ENCODE assay signal across 37 mouse cellular contexts in the genomic region with DNA sequence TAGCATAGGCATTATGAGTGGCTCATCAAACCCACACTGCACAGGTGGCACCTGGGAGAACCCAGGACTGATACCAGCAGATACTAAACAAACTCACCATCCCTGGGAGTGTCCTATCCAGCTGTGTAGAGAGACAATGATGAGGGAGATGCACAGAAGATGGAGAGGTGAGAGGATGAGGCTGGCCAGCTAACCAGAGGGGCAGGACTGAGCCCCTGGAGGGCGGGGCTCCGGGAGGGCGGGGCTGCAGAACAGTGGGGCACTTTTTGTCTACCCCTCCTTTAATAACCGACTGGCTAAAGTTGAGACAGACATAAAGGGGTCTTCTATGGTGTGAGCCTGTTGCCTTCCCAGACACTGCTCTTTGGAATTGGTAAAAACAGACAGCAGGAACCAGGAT. TPM values are rescaled to one million over a fixed set of nuclear protein-coding genes. Genes with fewer than 3 reads are reported as not detected.
A peak's percentile ranks its signal among the peaks of the same experiment; 100 is the strongest.
DNase-seq lines count a peak whose midpoint lies in the region; ATAC-seq and TF ChIP-seq lines count a peak whose summit lies in the region.
"Had no signal": no experiment of that assay in that cellular context is flagged by ENCODE, and none has a peak within 500 bp of the region (broad histone marks: within the 10 kb centered on the region; RNA-seq: fewer than 3 reads in every experiment).

No protein-coding gene starts in this region.

- peak overlapping the region; percentile 18 for H3K4me2 ChIP-seq in heart, embryonic 13.5 days
- H3K4me2 ChIP-seq in liver, embryonic 11.5 days = no peak overlapping the region
- peak overlapping the region; percentile 32 for H3K4me2 ChIP-seq in liver, embryonic 16.5 days (ENCODE audit: low read depth, low read length)
- H3K4me2 ChIP-seq: embryonic facial prominence, embryonic 12.5 days; forebrain, embryonic 12.5 days; hindbrain, embryonic 13.5 days; midbrain, embryonic 11.5 days; neural tube, embryonic 13.5 days had no signal

- ATAC-seq in erythroblast, adult 5-6 weeks (replicated peaks; ENCODE audit: low FRiP score, poor library complexity, severe bottlenecking) = no peak
- 0 out of 2 replicates have a peak, but pooled peaks have one; percentile 29 for ATAC-seq in heart, embryonic 13.5 days (ENCODE audit: extremely low read depth, insufficient number of reproducible peaks, low FRiP score, low TSS enrichment)
- ATAC-seq in liver, embryonic 11.5 days (replicated peaks; ENCODE audit: low FRiP score) = peak; percentile 47
- ATAC-seq in liver, embryonic 16.5 days (ENCODE audit: low read depth) = peak; percentile 35
- ATAC-seq: activated CD4-positive, CD25-positive, alpha-beta regulatory T cell, adult 4 months; intestine, embryonic 16.5 days; midbrain, embryonic 16.5 days had no signal

- TF ChIP-seq CTCF in thymus, adult 2 months (IDR thresholded peaks at IDR 0.05; ENCODE audit: borderline replicate concordance, control insufficient read depth, extremely low read depth, insufficient read depth, low read length, poor library complexity) = no peak

- no peak for TF ChIP-seq POLR2A in thymus, adult 2 months (IDR thresholded peaks at IDR 0.05; ENCODE audit: control insufficient read depth, extremely low read depth, insufficient read depth, low read length, poor library complexity)

- H3K4me3 ChIP-seq in erythroblast, embryonic 14.5 days (replicated peaks) = peak overlapping the region; percentile 58
- no peak overlapping the region for H3K4me3 ChIP-seq in heart, embryonic 13.5 days
- no peak overlapping the region for H3K4me3 ChIP-seq in liver, embryonic 11.5 days (ENCODE audit: low read depth, low read length)
- H3K4me3 ChIP-seq in liver, embryonic 16.5 days (ENCODE audit: low read depth, low read length) = peak overlapping the region; percentile 10; the same call in 1 of the 2 replicates
- H3K4me3 ChIP-seq in thymus, adult 2 months (ENCODE audit: control insufficient read depth, insufficient read depth, low read length) = no peak overlapping the region
- H3K4me3 ChIP-seq: embryonic facial prominence, embryonic 12.5 days; forebrain, embryonic 12.5 days; hindbrain, embryonic 13.5 days; myocyte; neural tube, embryonic 13.5 days had no signal

- no peaks in the 10 kb centered on the region for H3K9me3 ChIP-seq in erythroblast, embryonic 14.5 days (ENCODE audit: control insufficient read depth, low read length)
- H3K9me3 ChIP-seq in heart, embryonic 13.5 days = no peaks in the 10 kb centered on the region
- no peaks in the 10 kb centered on the region for H3K9me3 ChIP-seq in liver, embryonic 11.5 days (ENCODE audit: control insufficient read depth, low read length)
- no peaks in the 10 kb centered on the region for H3K9me3 ChIP-seq in liver, embryonic 16.5 days (replicated peaks; ENCODE audit: control insufficient read depth, low read length)
- H3K9me3 ChIP-seq: embryonic facial prominence, embryonic 12.5 days had no signal

- no peak for DNase-seq in heart, adult 8-10 months (ENCODE audit: low spot score)
- DNase-seq in liver, embryonic 11.5 days (ENCODE audit: low spot score) = no peak
- no peak for DNase-seq in cerebellum, postnatal 36 days
- DNase-seq in thymus, adult 2 months = no peak
- DNase-seq: adrenal gland, adult 2 months; cerebellum, adult 8-10 months; embryo, embryonic 11 days; gastrocnemius, postnatal 14 days; heart, postnatal 4 days; kidney, adult 9 months; kidney, postnatal 14 days; layer of hippocampus, adult 9-11 months; lung, postnatal 36 days; thymus, postnatal 4 days had no signal

- peaks cover 18% of the 10 kb centered on the region for H3K27me3 ChIP-seq in erythroblast, embryonic 14.5 days (ENCODE audit: control insufficient read depth)
- H3K27me3 ChIP-seq in heart, embryonic 13.5 days (replicated peaks) = no peaks in the 10 kb centered on the region
- no peaks in the 10 kb centered on the region for H3K27me3 ChIP-seq in liver, embryonic 11.5 days (replicated peaks; ENCODE audit: control insufficient read depth, insufficient read depth, low read length)
- H3K27me3 ChIP-seq in liver, embryonic 16.5 days (ENCODE audit: control insufficient read depth, insufficient read depth, low read depth, low read length) = no peaks in the 10 kb centered on the region
- H3K27me3 ChIP-seq in thymus, adult 2 months (ENCODE audit: control insufficient read depth, insufficient read depth, low read length) = no peaks in the 10 kb centered on the region
- H3K27me3 ChIP-seq: CH12.LX; embryonic facial prominence, embryonic 12.5 days; forebrain, embryonic 12.5 days; hindbrain, embryonic 13.5 days; neural tube, embryonic 13.5 days had no signal

- no peaks in the 10 kb centered on the region; the same call in 1 of the 2 replicates for H3K36me3 ChIP-seq in erythroblast, embryonic 14.5 days (ENCODE audit: control insufficient read depth)
- no peaks in the 10 kb centered on the region for H3K36me3 ChIP-seq in heart, embryonic 13.5 days
- H3K36me3 ChIP-seq in liver, embryonic 11.5 days (ENCODE audit: control insufficient read depth, insufficient read depth, low read length) = no peaks in the 10 kb centered on the region
- H3K36me3 ChIP-seq in liver, embryonic 16.5 days (ENCODE audit: control insufficient read depth, insufficient read depth) = no peaks in the 10 kb centered on the region
- no peaks in the 10 kb centered on the region for H3K36me3 ChIP-seq in thymus, adult 2 months (ENCODE audit: control insufficient read depth, insufficient read depth, low read length)
- H3K36me3 ChIP-seq: embryonic facial prominence, embryonic 12.5 days; forebrain, embryonic 12.5 days; hindbrain, embryonic 13.5 days; neural tube, embryonic 13.5 days had no signal

- H3K9ac ChIP-seq in heart, embryonic 13.5 days = no peak overlapping the region
- no peak overlapping the region for H3K9ac ChIP-seq in liver, embryonic 11.5 days (ENCODE audit: low read depth, low read length)
- no peak overlapping the region for H3K9ac ChIP-seq in liver, embryonic 16.5 days (ENCODE audit: low read depth, low read length)
- H3K9ac ChIP-seq: embryonic facial prominence, embryonic 12.5 days; forebrain, embryonic 12.5 days; hindbrain, embryonic 13.5 days; neural tube, embryonic 13.5 days had no signal

- 69% methylated on average over 4 of the region's 4 CpGs for WGBS in heart, embryonic 13.5 days
- WGBS in liver, embryonic 11.5 days = 67% methylated on average over 4 of the region's 4 CpGs
- WGBS in liver, embryonic 16.5 days (ENCODE audit: insufficient replicate concordance) = 60% methylated on average over 4 of the region's 4 CpGs
- WGBS in thymus, adult 2 months = 91% methylated on average over 4 of the region's 4 CpGs

- H3K4me1 ChIP-seq in erythroblast, embryonic 14.5 days (ENCODE audit: control insufficient read depth) = peaks cover 79% of the 10 kb centered on the region
- peaks cover 12% of the 10 kb centered on the region; the same call in 1 of the 2 replicates for H3K4me1 ChIP-seq in heart, embryonic 13.5 days
- H3K4me1 ChIP-seq in liver, embryonic 11.5 days (replicated peaks; ENCODE audit: control insufficient read depth, insufficient read depth, low read length) = peaks cover 12% of the 10 kb centered on the region
- peaks cover 44% of the 10 kb centered on the region for H3K4me1 ChIP-seq in liver, embryonic 16.5 days (ENCODE audit: control insufficient read depth, low read depth, low read length)
- H3K4me1 ChIP-seq in thymus, adult 2 months (replicated peaks; ENCODE audit: control insufficient read depth, insufficient read depth, low read length) = no peaks in the 10 kb centered on the region
- H3K4me1 ChIP-seq: embryonic facial prominence, embryonic 12.5 days had no signal

- no peak overlapping the region for H3K27ac ChIP-seq in heart, embryonic 13.5 days (replicated peaks)
- peak overlapping the region; percentile 35; the same call in 1 of the 2 replicates for H3K27ac ChIP-seq in liver, embryonic 11.5 days (ENCODE audit: low read depth, low read length)
- H3K27ac ChIP-seq in liver, embryonic 16.5 days (ENCODE audit: low read length) = peak overlapping the region; percentile 23; the same call in 1 of the 2 replicates
- H3K27ac ChIP-seq in thymus, adult 2 months (ENCODE audit: control insufficient read depth, insufficient read depth, low read length) = no peak overlapping the region
- H3K27ac ChIP-seq: embryonic facial prominence, embryonic 12.5 days; forebrain, embryonic 12.5 days; hindbrain, embryonic 13.5 days; neural tube, embryonic 13.5 days had no signal

RNA-seq across cellular contexts. Expression of a gene that starts 13.1 kb away (rescaled TPM):
- polyA plus RNA-seq in erythroblast, embryonic 14.5 days (2012) = not detected in 2 replicates
- not detected in 2 replicates for total RNA-seq in erythroblast, adult 5-6 weeks (2015; ENCODE audit: low replicate concordance)
- 0.14 TPM in 1 of 2 replicates, not detected in the other for total RNA-seq in erythroblast, adult 5-6 weeks (2017; ENCODE audit: low replicate concordance)
- not detected in 2 replicates for polyA plus RNA-seq in heart, embryonic 13.5 days (2015; fragmentation: Nextera tagmentation; extraction: Ambion mirVana)
- total RNA-seq in heart, adult 8-10 months (2022) = not detected
- polyA plus RNA-seq in liver, embryonic 11.5 days (2014; fragmentation: Nextera tagmentation; extraction: Ambion mirVana) = 0.06 and 0.08 TPM in 2 replicates
- 0.04 and 0.06 TPM in 2 replicates for polyA plus RNA-seq in liver, embryonic 16.5 days (2015; fragmentation: Nextera tagmentation; extraction: Ambion mirVana)
- polyA plus RNA-seq in thymus, adult 2 months (2012; rRNA removed) = not detected in 2 replicates
- total RNA-seq: adrenal gland, adult 2 months; adrenal gland, postnatal 4 days; CH12.LX; ES-E14; gastrocnemius, postnatal 14 days; granulocyte monocyte progenitor cell, adult 5-6 weeks; heart, postnatal 4 days; liver, adult 2 months; megakaryocyte, adult 5-6 weeks had no signal
- polyA plus RNA-seq: activated CD4-positive, CD25-positive, alpha-beta regulatory T cell, adult 4 months; embryonic facial prominence, embryonic 12.5 days; forebrain, embryonic 12.5 days; heart, embryonic 16.5 days; intestine, embryonic 16.5 days; limb, embryonic 11.5 days; liver, adult 2 months; lung, embryonic 16.5 days; midbrain, embryonic 11.5 days; myocyte; thymus, postnatal 0 days had no signal

Comparison
In these comparisons a context has a peak if more than half of its experiments do, and no peak if none do; other contexts are left out.
1. H3K4me3 ChIP-seq: peak in erythroblast, embryonic 14.5 days (single experiment) and liver, embryonic 16.5 days (single experiment); none in heart, embryonic 13.5 days (single experiment), liver, embryonic 11.5 days (single experiment) and thymus, adult 2 months (single experiment).
2. H3K27ac ChIP-seq: peak in liver, embryonic 11.5 days (single experiment) and liver, embryonic 16.5 days (single experiment); none in heart, embryonic 13.5 days (single experiment) and thymus, adult 2 months (single experiment).